Mouse (Mus musculus) forebrain, embryonic 16.5 days (tissue): ENCODE measurements around the gene Lrp1. TPM values are rescaled to one million over a fixed set of nuclear protein-coding genes. Genes with fewer than 3 reads are reported as not detected.
A peak's percentile ranks its signal among the peaks of the same experiment; 100 is the strongest.
"Not testable (repeated sequence)": the region's sequence is repeated elsewhere in the genome, so short reads cannot be mapped to it uniquely, and the experiment has no call there.

ENCODE experiments used
- ATAC-seq: fragments of 200-750 bp; cut with Nextera tagmentation; 2 replicates; pipeline ENCODE4 v1.8.0; 2017; ENCODE audit warnings: mild to moderate bottlenecking, moderate library complexity
- H3K27ac ChIP-seq: fragments of 300-500 bp; sonication (generic); 2 replicates; pipeline ENCODE4 v1.5.1; 2014; ENCODE audit warnings: low read length, control low read depth
- H3K27me3 ChIP-seq: fragments of 300-500 bp; sonication (generic); replicated peaks from 2 replicates; pipeline ENCODE4 v1.6.1; 2014; ENCODE audit warnings: low read length; ENCODE audit not compliant: control insufficient read depth, insufficient read depth
- H3K36me3 ChIP-seq: fragments of 300-500 bp; sonication (generic); 2 replicates; pipeline ENCODE4 v1.6.1; 2014; ENCODE audit not compliant: control insufficient read depth, insufficient read depth
- H3K4me1 ChIP-seq: fragments of 300-500 bp; sonication (generic); replicated peaks from 2 replicates; pipeline ENCODE4 v1.6.1; 2014; ENCODE audit warnings: low read length; ENCODE audit not compliant: control insufficient read depth, insufficient read depth
- H3K4me2 ChIP-seq: fragments of 300-500 bp; sonication (generic); 2 replicates; pipeline ENCODE4 v1.6.1; 2014; ENCODE audit warnings: mild to moderate bottlenecking, low read length, control low read depth
- H3K4me3 ChIP-seq: fragments of 300-500 bp; sonication (generic); replicated peaks from 2 replicates; pipeline ENCODE4 v1.5.1; 2014; ENCODE audit warnings: mild to moderate bottlenecking, low read length, control low read depth
- H3K9ac ChIP-seq: fragments of 300-500 bp; sonication (generic); replicated peaks from 2 replicates; pipeline ENCODE4 v1.6.1; 2014; ENCODE audit warnings: low read depth, low read length, control low read depth
- H3K9me3 ChIP-seq: fragments of 300-500 bp; sonication (generic); 2 replicates; pipeline ENCODE4 v1.6.1; 2016; ENCODE audit warnings: low read length; ENCODE audit not compliant: control insufficient read depth
- WGBS: fragments of 180-500 bp; shearing (Covaris S2); extraction: QIAGEN DNeasy Blood & Tissue Kit; methylation state at CpG from one replicate; pipeline ENCODE4 v1.1.7; 2014; 5-methylcytosine and 5-hydroxymethylcytosine counted together
- polyA plus RNA-seq: library from polyadenylated mRNA; unstranded; fragments of >200 nt; fragmentation: Nextera tagmentation; extraction: Ambion mirVana; gene quantifications from 2 replicates; pipeline ENCODE4 v1.2.1, GENCODE M21; 2015

The Lrp1 gene
- polyA plus RNA-seq, 1 experiment from 2014 or later, result 117 TPM

DNA sequence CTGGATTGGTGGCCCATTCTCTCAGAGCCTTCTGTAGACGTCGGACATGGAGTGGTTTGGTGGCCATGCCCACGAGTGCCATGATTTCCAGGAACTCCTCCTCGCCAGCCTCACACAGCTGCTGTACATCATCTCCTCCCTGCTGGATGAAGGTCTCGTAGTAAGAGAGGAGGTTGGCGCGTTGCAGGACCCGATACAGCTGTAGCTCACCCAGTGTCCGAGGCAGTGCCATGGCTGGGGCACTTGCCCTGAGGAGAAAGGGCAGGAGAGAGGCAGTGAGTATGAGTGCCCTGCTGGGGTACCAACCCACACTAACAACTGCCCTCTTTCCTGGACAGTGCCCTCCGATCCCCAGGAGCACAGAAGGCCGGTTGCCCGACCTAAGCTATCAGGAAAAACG is 43.9 kb upstream of the Lrp1 start:
- Histone ChIP-seq H3K4me1 (peaks cover 42% of the 10 kb centered on the region), H3K9me3 (no peaks in the 10 kb centered on the region), H3K4me2 (no peak overlapping the region), H3K9ac (no peak overlapping the region), H3K36me3 (no peaks in the 10 kb centered on the region), H3K27ac (no peak overlapping the region), H3K4me3 (no peak overlapping the region), H3K27me3 (peaks cover 43% of the 10 kb centered on the region)
- ATAC-seq, result no peak
- WGBS, result 22% methylated on average over 13 of the region's 13 CpGs

DNA sequence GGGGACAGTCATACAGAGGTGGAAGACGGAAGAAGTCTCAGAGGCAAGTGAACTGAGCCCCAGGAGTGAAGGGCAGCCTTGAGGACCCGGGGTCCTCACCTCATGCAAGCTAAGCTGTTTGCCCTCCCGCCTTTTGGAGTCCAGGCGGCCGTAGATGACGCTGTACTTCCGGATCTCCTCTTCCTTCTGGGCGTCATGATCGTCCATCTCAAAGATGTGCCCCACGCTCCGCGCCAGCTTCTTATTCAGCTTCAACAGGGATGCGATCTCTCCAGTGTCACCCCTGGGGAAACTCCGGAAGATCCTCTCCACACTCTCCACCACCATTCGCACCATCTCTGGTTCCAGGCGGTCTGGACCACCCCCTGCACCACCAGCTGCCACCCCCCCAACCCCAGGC is 43.2 kb upstream of the Lrp1 start:
- no peak overlapping the region for H3K27ac ChIP-seq
- peaks cover 40% of the 10 kb centered on the region for H3K4me1 ChIP-seq
- H3K9ac ChIP-seq, result no peak overlapping the region
- H3K9me3 ChIP-seq, result no peaks in the 10 kb centered on the region
- no peak for ATAC-seq
- no peaks in the 10 kb centered on the region for H3K36me3 ChIP-seq
- peaks cover 43% of the 10 kb centered on the region for H3K27me3 ChIP-seq
- no peak overlapping the region for H3K4me2 ChIP-seq
- no peak overlapping the region for H3K4me3 ChIP-seq
- WGBS, result 24% methylated on average over 16 of the region's 16 CpGs

DNA sequence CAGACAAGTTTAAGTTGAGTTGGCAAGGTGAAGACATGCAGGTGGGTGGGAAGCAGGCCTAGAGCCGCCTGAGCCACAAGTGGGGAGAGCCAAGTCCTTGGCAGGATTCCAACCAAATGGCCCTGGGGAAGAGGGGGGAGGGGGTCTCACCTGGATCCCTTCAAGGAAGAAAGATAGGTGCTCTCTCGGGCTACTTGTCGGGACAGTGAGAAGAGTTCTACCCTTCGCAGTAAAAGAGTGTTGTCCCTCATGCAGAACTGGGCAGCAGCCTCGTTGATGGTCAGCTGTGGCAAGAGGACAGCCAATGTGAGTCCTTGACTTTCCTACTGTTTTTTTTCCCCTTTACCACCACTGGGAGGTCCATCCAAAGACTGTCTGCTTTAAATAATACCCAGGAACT is 42.6 kb upstream of the Lrp1 start:
- Histone ChIP-seq H3K9ac (no peak overlapping the region), H3K4me2 (no peak overlapping the region), H3K4me3 (no peak overlapping the region), H3K36me3 (no peaks in the 10 kb centered on the region), H3K27ac (no peak overlapping the region), H3K4me1 (peaks cover 34% of the 10 kb centered on the region), H3K9me3 (no peaks in the 10 kb centered on the region), H3K27me3 (peaks cover 43% of the 10 kb centered on the region)
- ATAC-seq, result no peak
- 24% methylated on average over 5 of the region's 5 CpGs for WGBS

DNA sequence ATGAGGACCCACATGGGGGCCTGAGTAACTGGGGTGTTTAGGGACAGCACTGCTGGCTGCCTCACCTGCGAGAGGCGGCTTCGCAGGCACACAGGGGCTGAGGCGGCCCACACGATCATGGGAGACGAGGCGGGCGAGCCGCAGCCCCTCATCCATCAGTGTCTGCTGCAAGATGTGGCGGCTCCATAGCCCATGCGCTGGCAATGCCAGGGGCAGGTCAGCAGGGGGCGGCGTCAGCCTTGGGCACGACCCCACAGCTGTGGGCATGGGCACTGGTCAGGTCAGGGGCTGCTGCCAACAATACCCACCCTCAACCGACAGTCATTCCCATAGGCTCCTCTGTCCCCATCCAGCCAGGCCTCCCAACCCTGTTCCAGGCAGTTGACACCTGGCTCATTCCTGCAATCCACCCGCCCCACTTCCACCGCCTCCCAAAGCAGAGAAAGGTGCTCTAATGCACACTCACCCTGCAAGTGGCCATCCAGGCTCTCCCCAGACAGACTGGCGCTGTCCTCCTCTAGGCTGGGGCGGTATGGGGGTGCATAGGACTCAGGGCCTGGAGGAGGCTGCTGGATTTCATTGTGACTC is 41.8 kb upstream of the Lrp1 start:
- H3K9ac ChIP-seq, result no peak overlapping the region
- H3K27ac ChIP-seq, result no peak overlapping the region
- no peak for ATAC-seq
- H3K4me2 ChIP-seq, result peak overlapping the region; percentile 6; the same call in 1 of the 2 replicates
- WGBS, result 21% methylated on average over 19 of the region's 19 CpGs
- H3K4me1 ChIP-seq, result peaks cover 28% of the 10 kb centered on the region
- no peaks in the 10 kb centered on the region for H3K9me3 ChIP-seq
- H3K36me3 ChIP-seq, result no peaks in the 10 kb centered on the region
- H3K27me3 ChIP-seq, result peaks cover 43% of the 10 kb centered on the region
- no peak overlapping the region for H3K4me3 ChIP-seq

DNA sequence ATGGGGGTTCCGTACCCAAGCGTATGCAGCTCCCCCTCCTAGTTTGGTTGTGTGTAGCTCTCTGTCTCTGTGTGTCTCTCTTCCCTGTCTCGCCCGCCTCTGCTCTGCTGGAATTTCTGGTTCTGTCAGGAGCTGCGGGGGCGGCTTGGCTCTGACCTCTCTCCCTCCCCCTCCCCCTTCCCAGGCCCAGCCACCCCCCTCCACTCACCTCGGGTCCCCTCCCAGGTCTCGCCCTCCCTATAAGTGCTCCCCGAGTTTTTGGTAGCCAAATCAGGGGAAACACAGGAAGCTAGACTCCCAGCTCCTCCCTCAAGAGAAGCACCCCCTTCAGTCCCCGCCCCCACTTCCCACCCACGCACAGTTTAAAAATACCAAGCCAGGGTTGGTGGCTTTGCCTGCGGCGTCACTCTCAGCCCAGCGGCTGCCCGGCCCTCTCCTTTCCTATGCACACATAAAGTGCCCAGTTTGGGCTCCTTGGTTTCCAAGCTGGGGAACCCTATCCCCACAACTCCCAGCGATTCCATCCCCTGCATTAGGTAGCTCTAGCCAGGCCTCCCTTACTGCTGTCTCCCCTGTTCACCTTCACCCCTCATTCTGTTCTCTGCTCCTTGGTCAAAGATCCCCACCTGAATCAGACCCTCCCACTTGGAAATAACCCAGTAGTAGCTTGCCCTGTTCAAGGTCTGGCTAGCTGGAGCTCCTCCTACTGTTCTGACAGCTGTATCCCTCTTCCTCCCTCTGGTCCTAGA is 41.1 kb upstream of the Lrp1 start:
- Histone ChIP-seq H3K4me3 (no peak overlapping the region), H3K27me3 (peaks cover 41% of the 10 kb centered on the region), H3K27ac (no peak overlapping the region), H3K9ac (no peak overlapping the region), H3K4me1 (peaks cover 22% of the 10 kb centered on the region), H3K4me2 (peak overlapping the region; percentile 31), H3K36me3 (no peaks in the 10 kb centered on the region), H3K9me3 (no peaks in the 10 kb centered on the region)
- 12% methylated on average over 16 of the region's 16 CpGs for WGBS
- peak; percentile 12; the same call in 1 of the 2 replicates for ATAC-seq

DNA sequence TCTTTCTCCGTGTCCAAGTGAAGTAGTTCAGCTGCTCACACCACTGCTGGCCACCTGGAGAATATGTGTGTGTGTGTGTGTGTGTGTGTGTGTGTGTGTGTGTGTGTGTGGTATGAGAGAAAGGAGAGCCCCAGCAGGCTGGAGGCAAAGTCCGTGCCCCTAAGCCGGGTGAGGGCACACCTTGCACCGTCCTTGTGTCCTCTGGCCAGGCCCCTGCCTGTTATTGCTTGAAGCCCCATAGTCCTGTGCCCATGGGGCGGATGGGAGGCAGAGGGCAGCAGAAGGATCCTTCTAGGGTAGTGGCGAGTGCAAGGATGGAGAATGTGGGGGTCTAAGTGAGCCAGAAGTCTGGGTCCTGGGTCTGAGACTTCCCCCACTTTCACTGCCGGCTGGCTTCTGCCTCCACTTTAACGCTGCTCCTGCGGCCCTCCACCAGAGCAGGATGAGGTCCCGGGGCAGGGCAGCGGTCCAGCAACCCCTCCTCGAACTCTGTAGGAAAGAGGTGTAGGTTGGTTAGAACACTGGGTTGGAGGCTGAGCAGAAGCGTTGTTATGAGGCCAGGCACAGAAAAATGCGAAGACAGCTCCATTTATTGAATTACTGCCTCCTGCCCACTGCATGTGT is 40.5 kb upstream of the Lrp1 start:
- Histone ChIP-seq H3K36me3 (no peaks in the 10 kb centered on the region), H3K4me1 (peaks cover 18% of the 10 kb centered on the region), H3K9ac (no peak overlapping the region), H3K27me3 (peaks cover 41% of the 10 kb centered on the region), H3K9me3 (no peaks in the 10 kb centered on the region), H3K4me3 (no peak overlapping the region), H3K4me2 (peak overlapping the region; percentile 31), H3K27ac (no peak overlapping the region)
- 29% methylated on average over 14 of the region's 14 CpGs for WGBS
- ATAC-seq, result no peak

DNA sequence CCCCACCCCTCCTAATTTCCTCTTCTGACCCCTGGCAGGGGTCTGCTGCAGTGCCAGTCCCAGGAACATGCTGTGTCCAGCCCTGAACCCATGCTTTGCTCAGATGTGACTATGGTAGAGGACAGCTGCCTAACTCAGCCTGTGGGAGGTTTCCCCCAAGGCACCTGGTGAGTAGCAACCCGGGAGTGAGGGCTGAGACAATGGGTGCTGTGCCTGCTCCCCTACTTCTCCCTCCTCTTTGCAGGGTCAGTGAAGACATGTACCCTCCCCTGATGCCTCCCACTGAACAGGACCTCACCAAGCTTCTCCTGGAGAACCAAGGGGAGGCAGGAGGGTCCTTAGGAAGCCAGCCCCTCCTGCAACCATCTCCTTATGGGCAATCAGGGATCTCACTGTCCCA is 38.6 kb upstream of the Lrp1 start:
- no peak overlapping the region for H3K4me2 ChIP-seq
- H3K4me1 ChIP-seq, result peaks cover 10% of the 10 kb centered on the region
- no peak overlapping the region for H3K4me3 ChIP-seq
- peaks cover 26% of the 10 kb centered on the region for H3K27me3 ChIP-seq
- no peaks in the 10 kb centered on the region for H3K9me3 ChIP-seq
- no peak for ATAC-seq
- H3K9ac ChIP-seq, result no peak overlapping the region
- whole genome bisulfite sequencing, result 62% methylated on average over 1 of the region's 1 CpGs
- no peak overlapping the region for H3K27ac ChIP-seq
- no peaks in the 10 kb centered on the region for H3K36me3 ChIP-seq

DNA sequence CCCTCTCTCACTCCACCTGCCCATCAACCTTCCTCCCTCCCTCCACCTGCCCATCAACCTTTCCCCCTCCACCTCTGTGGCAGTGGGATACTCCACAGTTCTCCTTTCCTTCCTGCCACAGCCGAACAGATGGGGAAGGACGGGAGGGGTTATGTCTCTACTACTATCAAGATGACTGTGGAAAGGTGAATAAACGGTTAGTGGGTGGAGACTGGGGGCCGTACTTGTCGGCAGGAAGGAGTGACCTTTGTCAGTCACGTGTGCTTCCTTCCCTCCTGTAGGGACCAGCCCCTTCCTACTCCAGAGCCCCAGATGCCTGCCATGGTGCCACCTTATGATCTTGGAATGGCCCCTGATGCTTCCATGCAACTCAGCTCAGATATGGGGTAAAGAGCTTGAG is 37.1 kb upstream of the Lrp1 start:
- H3K27me3 ChIP-seq, result peaks cover 12% of the 10 kb centered on the region
- H3K4me2 ChIP-seq, result no peak overlapping the region
- H3K9ac ChIP-seq, result no peak overlapping the region
- H3K9me3 ChIP-seq, result no peaks in the 10 kb centered on the region
- 21% methylated on average over 6 of the region's 6 CpGs for WGBS
- ATAC-seq, result no peak
- H3K4me1 ChIP-seq, result peaks cover 10% of the 10 kb centered on the region
- no peak overlapping the region for H3K27ac ChIP-seq
- no peak overlapping the region for H3K4me3 ChIP-seq
- H3K36me3 ChIP-seq, result no peaks in the 10 kb centered on the region

DNA sequence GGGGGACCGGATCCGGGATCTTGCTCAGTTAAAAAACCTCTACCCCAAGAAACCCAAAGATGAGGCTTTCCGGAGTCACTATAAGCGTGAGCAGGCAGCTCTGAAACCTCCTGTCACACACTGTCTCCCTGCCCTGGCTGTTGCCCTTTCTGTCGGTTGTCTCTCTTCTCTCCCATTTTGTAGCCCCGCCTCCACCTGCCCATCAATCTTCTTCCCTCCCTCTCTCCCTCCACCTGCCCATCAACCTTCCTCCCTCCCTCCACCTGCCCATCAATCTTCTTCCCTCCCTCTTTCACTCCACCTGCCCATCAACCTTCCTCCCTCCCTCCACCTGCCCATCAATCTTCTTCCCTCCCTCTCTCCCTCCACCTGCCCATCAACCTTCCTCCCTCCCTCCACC is 36.7 kb upstream of the Lrp1 start:
- not testable (repeated sequence) for H3K4me1 ChIP-seq, H3K9me3 ChIP-seq, H3K36me3 ChIP-seq, H3K27me3 ChIP-seq, H3K4me3 ChIP-seq, H3K27ac ChIP-seq, ATAC-seq, H3K9ac ChIP-seq, H3K4me2 ChIP-seq
- 50% methylated on average over 6 of the region's 6 CpGs for WGBS
